Mouse (Mus musculus) macrophage (primary cell): ENCODE results near the gene Hoxc11. TPM values are rescaled to one million over a fixed set of nuclear protein-coding genes. Genes with fewer than 3 reads are reported as not detected.

ENCODE experiments used
- H3K27ac ChIP-seq: fragments of 350-480 bp; formaldehyde crosslinking; 2 replicates; pipeline ENCODE4 v1.9.0; 2021
- H3K36me3 ChIP-seq: fragments of 350-480 bp; formaldehyde crosslinking; 2 replicates; pipeline ENCODE4 v1.9.0; 2021; ENCODE audit errors: inconsistent target
- H3K4me3 ChIP-seq: fragments of 350-480 bp; formaldehyde crosslinking; 2 replicates; pipeline ENCODE4 v1.9.0; 2021; ENCODE audit errors: inconsistent target
- H3K79me2 ChIP-seq: fragments of 350-480 bp; formaldehyde crosslinking; 2 replicates; pipeline ENCODE4 v1.9.0; 2021; ENCODE audit errors: inconsistent target
- WGBS: methylation state at CpG from one replicate; pipeline ENCODE4 v1.1.7; 2026; ENCODE audit warnings: inconsistent platforms; ENCODE audit not compliant: missing documents; 5-methylcytosine and 5-hydroxymethylcytosine counted together
- polyA plus RNA-seq: library from polyadenylated mRNA; stranded (reverse); fragments of 250-400 nt; gene quantifications from 3 replicates; pipeline ENCODE4 v1.2.4, GENCODE M21; 2018; ENCODE audit warnings: inconsistent platforms
- total RNA-seq, 78 experiments: library from RNA; depleted of rRNA; stranded (reverse); fragments of 250-400 nt; gene quantifications; 1 replicate in 9 of 78; 2 replicates in 24 of 78; 3 replicates in 43 of 78; 4 replicates in 2 of 78; pipeline ENCODE4 v1.2.4; 2018; ENCODE audit warnings: inconsistent platforms in 56 of 78

The Hoxc11 gene
- total RNA-seq (2018; cell fraction: chromatin; rRNA removed): not detected
- total RNA-seq (2018; cell fraction: cytosol; rRNA removed): not detected
- not detected for total RNA-seq (2018; cell fraction: nucleus; rRNA removed)
- not detected in 3 replicates for polyA plus RNA-seq

DNA sequence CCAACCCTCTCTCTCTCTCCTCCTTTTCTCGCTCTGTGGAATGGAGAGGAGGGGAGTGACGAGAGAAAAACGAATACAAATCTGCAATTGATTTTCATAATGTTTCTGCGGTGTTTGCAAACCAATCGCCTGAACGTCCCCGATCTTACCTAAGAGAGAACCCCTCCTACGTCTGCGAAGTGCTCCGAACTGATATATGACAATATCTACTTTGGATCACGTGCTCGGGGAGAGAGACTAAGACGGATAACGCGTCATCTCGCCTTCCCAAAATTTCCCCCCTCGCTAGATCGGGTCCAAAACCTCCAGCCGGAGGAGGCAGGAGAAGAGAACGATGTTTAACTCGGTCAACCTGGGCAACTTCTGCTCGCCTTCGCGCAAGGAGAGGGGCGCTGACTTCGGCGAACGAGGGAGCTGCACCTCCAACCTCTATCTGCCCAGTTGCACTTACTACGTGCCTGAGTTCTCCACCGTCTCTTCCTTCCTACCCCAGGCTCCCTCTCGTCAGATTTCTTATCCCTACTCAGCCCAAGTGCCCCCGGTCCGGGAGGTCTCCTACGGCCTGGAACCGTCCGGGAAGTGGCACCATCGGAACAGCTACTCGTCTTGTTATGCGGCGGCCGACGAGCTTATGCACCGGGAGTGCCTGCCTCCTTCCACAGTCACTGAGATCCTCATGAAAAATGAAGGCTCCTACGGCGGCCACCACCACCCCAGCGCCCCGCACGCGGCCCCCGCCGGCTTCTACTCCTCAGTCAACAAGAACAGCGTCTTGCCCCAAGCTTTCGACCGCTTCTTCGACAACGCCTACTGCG, at the start of gene Hoxc11:
TSS of gene Hoxc11 (plus strand) at position 236 of the 815 bp plus-strand sequence.
- H3K79me2 ChIP-seq: no peaks in the 10 kb centered on the region
- H3K27ac ChIP-seq: no peak within 1 kb of the TSS
- no peaks in the 10 kb centered on the region for H3K36me3 ChIP-seq
- 5% methylated on average over 56 of the region's 57 CpGs for WGBS
- no peak within 1 kb of the TSS for H3K4me3 ChIP-seq

DNA sequence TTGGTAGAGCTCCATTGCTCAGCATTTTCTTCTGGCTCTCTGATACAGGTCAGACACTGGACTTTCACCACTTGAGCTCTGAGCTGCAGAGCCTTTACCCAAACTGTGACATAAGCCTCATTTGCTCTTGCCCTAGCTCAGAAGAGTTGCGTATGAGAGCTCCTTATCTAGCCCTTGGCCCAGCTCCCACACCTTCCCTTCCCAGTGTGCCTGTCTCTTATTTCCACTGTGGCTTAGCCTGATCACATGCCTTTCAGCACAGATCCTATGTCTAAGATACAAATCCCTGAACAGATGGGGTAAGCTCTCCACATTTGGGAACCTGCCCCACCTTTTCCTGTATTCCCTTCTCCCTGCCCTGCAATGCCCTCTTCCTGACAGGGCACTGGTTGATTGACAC, 49.3 kb upstream of the Hoxc11 start:
- H3K27ac ChIP-seq: no peak overlapping the region
- H3K4me3 ChIP-seq: no peak overlapping the region
- no peaks in the 10 kb centered on the region for H3K79me2 ChIP-seq
- no peaks in the 10 kb centered on the region for H3K36me3 ChIP-seq
- WGBS: 64% methylated on average over 1 of the region's 1 CpGs

DNA sequence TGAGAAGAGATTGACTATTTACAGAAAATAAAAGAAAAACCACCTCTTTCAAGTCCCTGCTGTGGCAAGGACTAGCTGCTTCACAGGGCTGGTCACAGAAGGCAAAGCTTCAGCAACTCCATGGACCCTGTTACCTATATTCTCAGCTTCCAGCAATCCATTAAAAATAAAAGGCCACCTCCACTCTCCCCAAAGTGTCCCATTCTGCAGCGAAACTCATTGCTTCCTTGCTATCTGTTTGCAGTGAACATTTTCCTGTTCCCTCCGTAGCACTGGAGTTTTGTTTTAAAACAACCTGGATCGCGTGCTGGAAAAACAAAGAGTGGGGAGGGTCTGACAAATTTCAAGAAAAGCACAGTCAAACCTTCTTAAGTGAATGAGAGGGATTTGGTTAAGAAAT, 44.7 kb upstream of the Hoxc11 start:
- no peak overlapping the region for H3K4me3 ChIP-seq
- no peaks in the 10 kb centered on the region for H3K79me2 ChIP-seq
- no peak overlapping the region for H3K27ac ChIP-seq
- H3K36me3 ChIP-seq: no peaks in the 10 kb centered on the region
- WGBS: 5% methylated on average over 4 of the region's 4 CpGs

DNA sequence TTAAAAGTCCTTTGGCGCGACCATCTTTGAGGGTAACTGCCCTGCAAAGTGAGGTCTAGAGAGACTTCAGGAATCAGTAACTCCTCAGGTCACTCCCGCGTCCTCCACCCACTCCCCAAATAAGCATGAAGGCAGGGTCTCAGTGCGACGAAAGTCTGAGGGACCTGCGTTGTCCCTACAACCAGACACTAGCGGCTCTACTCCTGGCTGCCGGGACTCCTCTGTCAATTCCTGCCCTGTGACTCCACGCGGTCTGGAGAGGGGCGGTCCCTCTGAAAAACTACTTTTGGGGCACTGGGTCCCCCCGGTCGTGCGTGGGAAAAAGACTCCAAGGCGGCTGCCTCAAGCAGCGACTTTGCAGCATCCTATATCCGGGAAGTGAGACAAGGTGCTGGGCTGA, 44.2 kb upstream of the Hoxc11 start:
- no peak overlapping the region for H3K27ac ChIP-seq
- H3K4me3 ChIP-seq: no peak overlapping the region
- H3K79me2 ChIP-seq: no peaks in the 10 kb centered on the region
- no peaks in the 10 kb centered on the region for H3K36me3 ChIP-seq
- WGBS: 2% methylated on average over 18 of the region's 18 CpGs

DNA sequence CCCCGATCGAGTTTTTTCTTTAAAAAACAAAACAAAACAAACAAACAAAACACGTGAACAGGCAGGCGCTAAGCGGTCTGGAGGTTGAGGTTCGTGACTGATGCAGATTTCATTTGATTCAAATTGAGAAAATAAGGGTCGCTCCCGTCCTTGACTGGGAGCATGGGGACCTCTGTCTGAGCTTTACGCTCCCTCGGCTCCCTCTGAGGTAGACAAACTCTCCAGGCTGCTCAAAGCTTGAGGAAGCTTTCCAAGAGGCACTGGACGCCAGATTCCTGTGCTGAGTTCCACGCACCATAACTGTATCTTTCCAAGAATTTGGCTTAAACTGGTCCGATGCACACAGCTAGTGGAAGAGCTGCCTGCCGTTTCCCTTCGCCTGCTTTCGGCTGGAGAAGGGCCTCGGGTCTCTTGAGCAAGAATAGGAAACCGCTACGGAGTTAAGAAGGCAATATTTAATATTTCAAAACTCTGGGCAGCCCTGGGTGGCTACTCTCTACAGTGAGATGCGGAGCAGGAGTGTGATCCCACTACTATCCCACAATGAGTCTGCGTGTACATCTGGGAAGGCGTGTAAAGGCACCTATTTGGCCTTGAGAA, 43.6 kb upstream of the Hoxc11 start:
- WGBS: 4% methylated on average over 22 of the region's 22 CpGs
- Histone ChIP-seq H3K27ac (no peak overlapping the region), H3K36me3 (no peaks in the 10 kb centered on the region), H3K4me3 (no peak overlapping the region), H3K79me2 (no peaks in the 10 kb centered on the region)

DNA sequence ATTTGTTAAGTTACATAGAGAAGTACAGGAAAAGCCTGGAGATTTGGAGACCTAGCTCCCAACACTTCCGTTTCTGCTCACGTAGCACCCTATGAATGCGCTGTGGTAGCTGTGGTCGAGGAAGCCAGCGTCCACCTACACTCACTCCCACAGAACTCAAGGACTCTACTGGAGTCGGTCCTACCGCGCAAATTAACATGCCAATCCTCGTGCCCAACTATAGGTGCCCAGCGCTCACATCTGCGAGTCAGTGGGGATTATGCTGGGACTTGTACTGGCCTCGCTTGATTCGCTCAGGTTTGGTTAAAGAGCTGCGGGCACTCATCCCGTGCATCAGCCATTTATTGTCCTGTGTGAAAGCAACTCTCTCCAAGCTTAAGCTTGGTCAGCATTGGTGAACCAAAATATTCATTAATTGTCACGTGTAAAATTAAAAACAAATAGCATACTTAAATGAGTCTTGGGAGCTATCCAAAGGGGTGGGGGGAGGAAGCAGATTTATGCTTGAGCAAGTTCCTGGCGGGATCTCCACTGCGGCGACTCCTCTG, 41.1 kb upstream of the Hoxc11 start:
- Histone ChIP-seq H3K79me2 (no peaks in the 10 kb centered on the region), H3K27ac (no peak overlapping the region), H3K36me3 (no peaks in the 10 kb centered on the region), H3K4me3 (no peak overlapping the region)
- 7% methylated on average over 19 of the region's 19 CpGs for WGBS

DNA sequence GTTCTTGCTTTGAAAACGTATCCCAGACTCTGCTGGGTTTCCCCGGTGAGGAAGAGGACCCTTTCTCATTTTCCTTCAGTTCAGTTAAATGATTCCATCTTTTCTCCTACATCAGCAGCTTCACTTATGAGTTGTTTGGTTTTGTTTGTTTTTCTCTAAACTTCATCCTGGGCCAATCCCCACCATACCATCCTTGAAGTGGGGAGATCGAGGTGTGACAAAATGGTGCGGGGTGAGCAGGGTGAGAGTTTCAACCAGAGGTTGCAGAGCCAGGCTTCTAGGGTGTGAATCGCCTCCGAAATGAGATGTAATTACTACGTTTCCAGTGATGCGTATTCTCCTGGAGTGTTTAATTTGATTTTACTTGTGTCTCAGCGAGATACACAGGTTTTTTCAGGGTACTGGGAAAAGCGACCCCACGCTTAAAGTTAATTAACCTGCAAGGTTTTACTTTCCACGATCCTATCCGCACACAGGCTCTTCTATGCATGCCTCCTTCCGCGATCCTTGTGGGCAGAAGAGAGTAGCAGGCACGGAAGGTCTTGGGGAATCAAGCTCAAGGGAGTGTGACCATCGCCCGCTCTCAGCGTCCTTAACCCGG, 36.2 kb upstream of the Hoxc11 start:
- 9% methylated on average over 20 of the region's 20 CpGs for WGBS
- Histone ChIP-seq H3K4me3 (no peak overlapping the region), H3K27ac (no peak overlapping the region)

DNA sequence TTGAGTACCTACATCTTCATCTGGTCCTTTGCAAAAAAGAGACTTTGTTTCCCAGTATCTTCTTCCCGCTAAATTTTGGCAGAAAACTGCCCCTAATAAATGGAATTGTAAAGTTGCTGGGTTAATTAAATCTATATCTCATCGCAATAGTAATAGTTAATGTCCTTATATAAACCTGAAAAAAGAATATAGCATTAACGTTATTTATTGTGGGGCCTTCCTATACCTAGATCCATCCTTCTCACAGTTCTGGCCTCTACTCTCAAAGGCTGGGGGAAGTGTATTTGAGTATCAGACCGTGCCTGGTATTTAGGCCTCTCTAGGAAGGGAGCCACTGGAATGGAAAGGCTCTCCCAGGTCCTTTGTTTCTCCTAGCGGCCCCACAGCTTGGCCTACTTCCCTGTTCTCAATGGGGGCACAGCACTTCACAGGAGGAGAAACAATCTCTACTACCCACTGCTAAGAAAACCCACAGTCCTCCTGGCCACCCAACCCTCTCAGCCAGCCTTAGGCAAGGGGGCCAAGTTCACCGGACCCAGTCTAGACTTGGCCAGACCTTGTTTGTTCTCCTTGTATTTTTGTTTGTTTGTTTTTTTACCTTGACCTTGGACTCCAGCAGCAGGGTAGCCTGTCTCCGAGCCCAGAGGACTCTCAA, 35.5 kb upstream of the Hoxc11 start:
- H3K27ac ChIP-seq: no peak overlapping the region
- H3K4me3 ChIP-seq: no peak overlapping the region
- H3K36me3 ChIP-seq: no peaks in the 10 kb centered on the region
- WGBS: 4% methylated on average over 7 of the region's 7 CpGs
- H3K79me2 ChIP-seq: no peaks in the 10 kb centered on the region

More for the DNA sequence above, 36.2 kb upstream of the Hoxc11 start:
- H3K36me3 ChIP-seq: no peaks in the 10 kb centered on the region
- H3K79me2 ChIP-seq: no peaks in the 10 kb centered on the region

DNA sequence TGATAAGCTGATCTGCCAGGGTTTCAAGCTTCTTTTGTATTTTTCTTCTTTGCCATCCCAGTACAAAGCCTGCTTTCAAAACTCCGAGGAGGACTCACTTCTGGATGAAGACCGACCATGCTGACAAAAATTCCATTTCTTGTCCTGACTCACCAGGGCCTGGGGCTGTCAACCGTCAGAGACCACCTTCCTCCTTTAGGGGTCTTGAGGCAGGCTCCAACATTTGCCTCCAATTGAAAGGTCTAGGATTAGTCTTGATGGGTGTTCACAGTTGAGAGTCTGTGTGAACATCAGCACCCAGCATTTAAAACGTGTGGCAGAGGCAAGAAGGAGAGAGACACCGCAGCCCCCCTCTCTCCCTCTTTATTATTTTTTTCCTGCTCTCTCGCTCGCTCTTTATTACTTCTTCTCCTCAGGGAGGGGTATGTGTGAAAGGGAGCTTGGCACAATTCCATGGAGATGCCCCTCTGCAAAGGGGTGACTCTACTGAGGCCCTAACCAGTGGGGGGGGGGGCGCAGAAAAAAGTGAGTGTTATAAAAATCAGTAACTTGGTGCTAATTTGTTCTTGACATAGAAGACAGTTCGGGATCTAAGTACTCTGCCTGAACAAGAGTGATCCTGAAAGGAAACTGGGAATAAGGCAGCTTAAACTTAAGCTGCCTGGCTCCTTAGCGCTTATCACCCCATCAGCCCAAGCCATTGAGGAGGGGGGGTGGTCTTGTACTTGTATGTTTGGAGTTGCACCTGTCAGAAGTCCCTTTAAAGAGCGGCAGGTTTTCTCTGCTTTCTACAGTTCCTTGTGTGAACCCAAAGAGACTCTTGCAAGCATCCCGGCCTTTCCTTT, 34.7 kb upstream of the Hoxc11 start:
- WGBS: 9% methylated on average over 12 of the region's 12 CpGs
- Histone ChIP-seq H3K79me2 (no peaks in the 10 kb centered on the region), H3K27ac (no peak overlapping the region), H3K4me3 (no peak overlapping the region), H3K36me3 (no peaks in the 10 kb centered on the region)

DNA sequence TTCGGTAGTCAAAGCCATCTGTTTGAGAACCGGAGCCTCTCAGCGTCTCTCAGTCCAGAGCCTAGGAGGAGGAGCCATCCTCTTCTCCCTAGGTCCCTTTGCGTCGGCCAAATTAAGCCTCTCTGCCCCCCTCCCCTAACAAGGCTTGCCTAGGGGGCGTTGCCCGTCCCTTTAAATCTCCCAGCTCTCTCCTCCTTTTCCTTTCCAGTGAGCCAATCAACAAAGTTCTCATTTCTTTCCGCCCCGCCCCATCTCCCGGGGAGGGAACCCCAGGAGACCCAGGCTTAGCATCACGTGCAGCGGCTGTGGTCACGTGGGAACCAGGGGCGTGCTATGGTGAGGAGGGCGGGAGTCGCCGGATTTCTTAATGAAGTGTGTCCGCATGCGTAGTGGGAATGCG, 33.6 kb upstream of the Hoxc11 start:
- Histone ChIP-seq H3K4me3 (no peak overlapping the region), H3K36me3 (no peaks in the 10 kb centered on the region), H3K27ac (no peak overlapping the region), H3K79me2 (no peaks in the 10 kb centered on the region)
- WGBS: 4% methylated on average over 15 of the region's 20 CpGs

DNA sequence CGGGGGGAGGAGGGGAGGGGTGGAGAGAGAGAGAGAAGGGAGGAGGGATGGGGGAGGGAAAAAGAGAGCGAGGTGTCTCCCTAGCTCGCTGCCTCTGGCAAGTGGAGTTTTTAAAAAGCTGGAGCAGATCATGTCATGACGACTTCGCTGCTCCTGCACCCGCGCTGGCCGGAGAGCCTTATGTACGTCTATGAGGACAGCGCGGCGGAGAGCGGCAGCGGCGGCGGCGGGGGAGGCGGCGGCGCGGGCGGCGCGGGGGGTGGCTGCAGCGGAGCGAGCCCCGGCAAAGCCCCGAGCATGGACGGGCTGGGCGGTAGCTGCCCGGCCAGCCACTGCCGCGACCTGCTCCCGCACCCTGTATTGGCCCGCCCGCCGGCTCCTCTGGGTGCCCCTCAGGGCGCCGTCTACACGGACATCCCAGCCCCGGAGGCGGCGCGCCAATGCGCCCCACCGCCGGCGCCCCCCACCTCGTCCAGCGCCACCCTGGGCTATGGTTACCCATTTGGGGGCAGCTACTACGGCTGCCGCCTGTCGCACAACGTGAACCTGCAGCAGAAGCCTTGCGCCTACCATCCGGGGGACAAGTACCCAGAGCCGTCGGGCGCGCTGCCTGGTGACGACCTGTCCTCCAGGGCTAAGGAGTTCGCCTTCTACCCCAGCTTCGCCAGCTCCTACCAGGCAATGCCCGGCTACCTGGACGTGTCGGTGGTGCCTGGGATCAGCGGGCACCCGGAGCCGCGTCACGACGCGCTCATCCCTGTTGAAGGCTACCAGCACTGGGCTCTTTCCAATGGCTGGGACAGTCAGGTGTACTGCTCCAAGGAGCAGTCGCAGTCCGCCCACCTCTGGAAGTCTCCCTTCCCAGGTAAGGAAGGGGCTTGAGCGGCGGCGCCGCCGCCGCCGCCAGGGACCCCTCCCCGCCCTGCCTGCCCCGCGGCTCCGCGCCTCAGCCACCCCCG, 32.9 kb upstream of the Hoxc11 start, which contains the start of gene Hoxc13:
TSS of gene Hoxc13 (plus strand) at position 51 of the 959 bp plus-strand sequence.
- H3K27ac ChIP-seq: no peak within 1 kb of the TSS
- H3K79me2 ChIP-seq: no peaks in the 10 kb centered on the region
- H3K4me3 ChIP-seq: no peak within 1 kb of the TSS
- H3K36me3 ChIP-seq: no peaks in the 10 kb centered on the region
- WGBS: 7% methylated on average over 83 of the region's 88 CpGs

DNA sequence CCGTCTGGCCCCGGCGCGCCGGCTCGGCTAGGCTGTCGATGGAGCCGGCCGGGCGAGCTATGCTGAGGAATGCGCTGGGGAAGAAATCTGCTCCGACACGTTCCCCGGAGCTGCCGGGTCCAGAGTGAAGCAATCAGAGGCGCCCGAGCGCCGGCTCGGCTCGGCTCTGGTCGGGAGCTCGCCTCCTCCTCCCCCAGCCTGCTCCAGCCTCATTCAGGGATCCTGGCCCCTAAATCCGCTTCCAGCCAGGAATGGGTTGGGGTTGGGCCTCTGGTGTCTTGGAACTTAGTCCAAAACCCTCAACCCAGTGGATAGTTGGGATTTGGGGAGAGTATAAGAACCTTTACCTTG, 32.2 kb upstream of the Hoxc11 start:
- no peaks in the 10 kb centered on the region for H3K36me3 ChIP-seq
- no peaks in the 10 kb centered on the region for H3K79me2 ChIP-seq
- no peak overlapping the region for H3K27ac ChIP-seq
- 6% methylated on average over 20 of the region's 24 CpGs for WGBS
- H3K4me3 ChIP-seq: no peak overlapping the region
